Mouse (Mus musculus) ovary, postnatal 14 days (tissue): ENCODE measurements around the gene Cdipt.

ENCODE experiments used
- DNase-seq: peaks from one replicate; pipeline ENCODE4 v3.0.0; 2022; ENCODE audit warnings: low spot score

Cdipt gene

DNA sequence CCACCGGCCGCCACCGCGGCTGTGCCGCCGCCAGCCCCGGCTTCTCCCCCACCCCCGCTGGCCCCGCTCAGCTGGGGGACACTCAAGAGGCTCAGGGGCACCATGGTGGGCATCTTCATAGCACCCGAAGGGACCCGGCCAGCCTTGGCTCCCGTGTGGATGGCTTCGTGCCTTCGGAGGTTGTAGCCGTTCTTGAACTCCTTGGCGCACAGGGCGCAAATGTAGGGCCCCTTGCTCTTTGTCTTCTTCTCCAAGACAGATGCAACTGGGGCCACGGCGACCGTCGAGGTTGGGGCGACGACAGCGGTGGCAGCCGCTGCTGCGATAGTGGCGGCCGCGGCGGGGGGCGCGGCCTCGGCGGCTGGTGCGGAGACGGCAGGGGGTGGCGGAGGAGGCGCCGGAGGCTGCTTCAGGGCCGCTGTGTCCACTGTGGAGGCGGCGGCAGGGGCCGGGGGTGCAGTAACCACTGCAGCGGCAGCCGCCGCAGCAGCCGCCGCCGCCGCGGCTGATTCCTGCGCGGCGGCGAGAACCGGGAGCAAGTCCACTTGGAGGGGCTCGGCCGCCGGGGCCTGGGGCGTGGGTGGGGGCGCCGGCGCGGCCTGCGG is 49.9 kb downstream of the Cdipt start:
- no peak for DNase-seq

DNA sequence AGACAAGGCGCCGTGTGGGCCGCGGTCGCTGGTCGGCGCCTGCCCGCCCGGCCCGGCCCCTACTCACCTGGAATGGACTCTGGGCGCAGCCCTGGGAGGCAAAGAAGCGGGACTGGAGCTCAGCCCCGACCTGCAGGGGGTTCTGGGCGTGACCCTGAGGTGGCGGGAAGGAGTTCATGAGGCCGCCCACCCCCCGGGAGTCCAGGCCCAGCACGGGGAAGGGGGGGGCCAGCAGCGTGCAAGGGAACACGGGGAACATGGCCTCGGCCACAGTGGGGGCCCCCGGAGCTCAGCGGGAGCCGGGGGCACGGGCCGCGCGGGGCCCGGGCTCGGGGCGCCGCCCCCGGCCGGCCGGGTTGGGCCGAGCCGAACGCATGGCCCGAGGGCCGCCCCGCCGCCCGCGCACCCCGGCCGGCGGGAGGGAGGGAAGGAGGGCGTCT is 50.5 kb downstream of the Cdipt start:
- no peak for DNase-seq

GRCm38 (mm10) chr7:127026616-127026983 is 50.9 kb downstream of the Cdipt start:
- DNase-seq, result peak; percentile 61

DNA sequence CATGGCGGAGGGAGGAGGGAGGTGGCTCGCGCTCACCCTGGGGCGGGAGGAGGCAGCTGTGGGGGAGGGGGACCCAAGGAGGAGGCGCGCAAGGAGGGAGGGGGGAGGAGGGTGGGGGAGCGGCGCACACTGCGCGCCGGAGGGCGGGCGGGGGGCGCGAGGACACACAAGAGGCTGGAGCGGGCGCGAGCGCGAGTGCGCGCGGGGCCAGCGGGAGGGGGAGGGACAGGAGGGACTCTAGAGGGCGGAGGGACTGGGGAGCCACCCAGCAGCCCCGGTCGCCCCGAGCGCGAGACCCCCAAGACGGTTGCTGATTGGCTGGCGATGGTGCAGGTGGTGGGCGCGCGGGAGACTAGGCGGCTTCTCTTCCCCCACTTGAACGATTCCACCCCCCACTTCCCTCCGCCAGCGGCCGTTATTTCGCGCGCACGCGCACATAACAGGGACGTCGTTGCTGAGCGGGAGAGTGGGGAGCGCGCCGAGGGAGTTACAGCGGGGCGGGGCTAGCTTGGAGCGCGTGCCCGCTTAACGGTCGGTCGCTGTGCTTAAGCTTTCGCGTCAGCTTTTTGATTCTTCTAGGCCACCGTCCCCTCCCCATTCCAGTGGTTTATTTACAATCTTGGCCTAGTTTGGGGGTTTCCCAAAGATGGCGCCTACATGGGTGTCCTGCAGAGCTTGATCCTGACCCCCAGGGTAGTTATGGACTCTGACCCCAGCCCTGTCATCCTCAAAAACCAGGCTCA is 51.4 kb downstream of the Cdipt start, which contains the start of gene Maz:
Gene Maz (minus strand): TSS at position 54 of the 743 bp plus-strand sequence.
- peak; percentile 99 for DNase-seq

DNA sequence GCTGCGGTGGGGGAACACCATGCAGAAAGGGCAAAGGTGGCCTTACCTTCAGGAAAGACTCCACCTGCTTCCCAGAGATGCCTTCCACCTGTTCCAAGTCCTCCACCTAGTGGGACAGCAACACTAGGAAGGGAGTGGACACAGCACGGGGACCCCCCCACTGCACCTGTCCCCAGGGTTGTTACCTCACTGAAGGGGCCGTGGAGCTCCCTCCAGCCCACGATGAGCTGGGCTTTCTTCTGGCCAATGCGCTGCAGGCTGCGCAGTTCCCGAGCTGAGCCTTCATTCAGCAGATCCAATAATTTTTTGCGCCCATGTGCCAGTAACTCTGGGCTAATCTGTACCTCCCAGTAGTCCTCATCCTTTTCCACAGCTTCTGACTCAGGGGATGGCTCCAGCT is 52.2 kb downstream of the Cdipt start:
- no peak for DNase-seq
